Mouse (Mus musculus): ENCODE results near the gene Gstp1. TPM values are rescaled to one million over a fixed set of nuclear protein-coding genes. Genes with fewer than 3 reads are reported as not detected.
"Not testable (repeated sequence)": the region's sequence is repeated elsewhere in the genome, so short reads cannot be mapped to it uniquely, and the experiment has no call there.

Gene Gstp1
- polyA plus RNA-seq, 1 experiment from 2014 or later: 973 TPM

DNA sequence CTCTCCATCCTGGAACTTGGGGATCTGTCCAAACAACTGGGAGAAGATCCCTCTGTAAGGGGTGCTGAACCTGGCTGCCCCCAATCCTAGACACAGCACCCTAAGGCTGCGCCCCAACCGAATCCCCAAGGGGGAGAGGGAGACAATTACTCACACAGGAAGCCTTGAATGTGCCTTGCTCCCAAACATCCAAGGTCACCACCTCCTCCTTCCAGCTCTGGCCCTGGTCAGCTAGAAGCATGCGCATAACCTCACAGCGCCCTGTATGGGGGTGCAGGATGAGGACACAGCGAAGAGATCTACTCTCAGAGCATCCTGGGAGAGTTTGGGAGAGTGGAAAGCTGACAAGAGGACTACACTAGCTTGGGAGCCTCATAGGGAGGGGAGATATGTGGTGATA is 20.8 kb upstream of the Gstp1 start:
- H3K27ac ChIP-seq: 0 out of 2 replicates have a peak overlapping the region, but pooled peaks have one; percentile 66
- WGBS: 91% methylated on average over 5 of the region's 5 CpGs
- peaks cover 10% of the 10 kb centered on the region for H3K4me1 ChIP-seq (replicated peaks)
- H3K9ac ChIP-seq: no peak overlapping the region
- no peaks in the 10 kb centered on the region for H3K36me3 ChIP-seq
- no peak for ATAC-seq
- H3K9me3 ChIP-seq: no peaks in the 10 kb centered on the region
- H3K27me3 ChIP-seq (replicated peaks): no peaks in the 10 kb centered on the region
- no peak overlapping the region for H3K4me3 ChIP-seq (replicated peaks)
- no peak overlapping the region; the same call in 1 of the 2 replicates for H3K4me2 ChIP-seq (replicated peaks)

DNA sequence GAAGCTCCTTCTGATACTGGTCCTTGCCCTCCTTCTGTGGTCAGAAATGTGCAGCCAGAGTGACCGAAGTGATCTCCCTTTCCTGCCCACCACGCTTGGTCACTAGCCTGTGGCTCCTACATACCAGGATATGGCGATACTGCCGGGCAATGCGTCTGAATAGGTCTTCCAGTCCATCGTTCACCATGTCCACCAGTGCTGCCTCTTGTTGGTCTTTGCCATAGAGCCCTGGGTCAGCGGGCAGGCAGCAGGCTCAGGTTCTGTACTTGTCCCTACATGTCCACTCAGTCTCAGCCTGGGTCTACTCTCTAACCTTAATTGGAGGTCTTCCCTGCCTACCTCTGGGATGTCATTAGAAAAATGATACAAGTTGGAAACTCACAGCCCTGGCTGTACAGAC is 20.2 kb upstream of the Gstp1 start:
- Histone ChIP-seq H3K9ac (no peak overlapping the region), H3K4me2 (replicated peaks) (no peak overlapping the region), H3K9me3 (no peaks in the 10 kb centered on the region), H3K36me3 (no peaks in the 10 kb centered on the region), H3K4me3 (replicated peaks) (no peak overlapping the region), H3K27me3 (replicated peaks) (no peaks in the 10 kb centered on the region), H3K4me1 (replicated peaks) (peaks cover 10% of the 10 kb centered on the region), H3K27ac (no peak overlapping the region)
- ATAC-seq: no peak
- 96% methylated on average over 7 of the region's 7 CpGs for WGBS

DNA sequence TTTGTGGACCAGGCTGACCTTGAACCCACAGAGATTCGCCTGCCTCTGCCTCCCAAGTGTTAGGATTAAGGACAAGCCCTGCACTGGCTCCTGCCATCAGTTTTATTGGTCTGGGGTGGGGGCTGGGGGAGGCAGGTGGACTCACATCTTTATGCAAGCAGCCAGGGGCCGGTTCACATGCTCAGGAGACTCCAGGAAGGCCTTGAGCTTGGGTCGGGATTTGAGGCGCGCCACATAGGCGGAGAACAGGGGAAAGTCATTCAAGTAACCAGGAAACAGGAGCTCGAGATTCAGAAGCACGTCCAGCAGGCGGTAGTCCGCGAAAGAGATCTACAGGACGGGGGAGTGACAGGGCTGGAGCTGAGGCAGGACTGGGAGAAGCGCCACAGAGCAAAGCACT is 19.6 kb upstream of the Gstp1 start:
- 85% methylated on average over 13 of the region's 13 CpGs for WGBS
- peaks cover 10% of the 10 kb centered on the region for H3K4me1 ChIP-seq (replicated peaks)
- H3K27ac ChIP-seq: no peak overlapping the region
- no peaks in the 10 kb centered on the region for H3K9me3 ChIP-seq
- no peak for ATAC-seq
- no peak overlapping the region for H3K4me3 ChIP-seq (replicated peaks)
- H3K27me3 ChIP-seq (replicated peaks): no peaks in the 10 kb centered on the region
- H3K36me3 ChIP-seq: no peaks in the 10 kb centered on the region
- no peak overlapping the region for H3K9ac ChIP-seq
- no peak overlapping the region for H3K4me2 ChIP-seq (replicated peaks)

DNA sequence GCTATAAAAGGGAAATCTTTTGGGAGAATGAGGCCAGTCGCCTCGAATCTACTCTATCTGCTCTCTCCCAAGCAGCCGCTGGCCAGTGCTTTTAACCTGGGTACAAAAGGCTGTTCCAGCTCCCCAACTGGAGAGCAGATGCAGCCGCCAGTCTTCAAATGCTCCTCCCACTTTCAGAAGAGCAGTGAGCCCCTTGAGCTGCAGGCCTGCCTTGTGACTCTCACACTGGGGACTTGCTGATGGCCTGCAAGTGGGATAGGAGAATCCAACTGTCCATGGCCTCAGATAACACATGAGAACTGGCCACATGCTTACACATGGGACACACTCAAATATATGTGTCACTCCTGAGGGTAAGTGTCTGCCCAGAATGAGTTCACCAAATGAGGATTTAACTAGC is 18.9 kb upstream of the Gstp1 start:
- peaks cover 10% of the 10 kb centered on the region for H3K4me1 ChIP-seq (replicated peaks)
- no peak overlapping the region for H3K4me2 ChIP-seq (replicated peaks)
- no peak overlapping the region for H3K4me3 ChIP-seq (replicated peaks)
- 0 out of 2 replicates have a peak overlapping the region, but pooled peaks have one; percentile 1 for H3K27ac ChIP-seq
- H3K9me3 ChIP-seq: no peaks in the 10 kb centered on the region
- 45% methylated on average over 4 of the region's 4 CpGs for WGBS
- no peak for ATAC-seq
- no peaks in the 10 kb centered on the region for H3K27me3 ChIP-seq (replicated peaks)
- no peaks in the 10 kb centered on the region for H3K36me3 ChIP-seq
- H3K9ac ChIP-seq: no peak overlapping the region

DNA sequence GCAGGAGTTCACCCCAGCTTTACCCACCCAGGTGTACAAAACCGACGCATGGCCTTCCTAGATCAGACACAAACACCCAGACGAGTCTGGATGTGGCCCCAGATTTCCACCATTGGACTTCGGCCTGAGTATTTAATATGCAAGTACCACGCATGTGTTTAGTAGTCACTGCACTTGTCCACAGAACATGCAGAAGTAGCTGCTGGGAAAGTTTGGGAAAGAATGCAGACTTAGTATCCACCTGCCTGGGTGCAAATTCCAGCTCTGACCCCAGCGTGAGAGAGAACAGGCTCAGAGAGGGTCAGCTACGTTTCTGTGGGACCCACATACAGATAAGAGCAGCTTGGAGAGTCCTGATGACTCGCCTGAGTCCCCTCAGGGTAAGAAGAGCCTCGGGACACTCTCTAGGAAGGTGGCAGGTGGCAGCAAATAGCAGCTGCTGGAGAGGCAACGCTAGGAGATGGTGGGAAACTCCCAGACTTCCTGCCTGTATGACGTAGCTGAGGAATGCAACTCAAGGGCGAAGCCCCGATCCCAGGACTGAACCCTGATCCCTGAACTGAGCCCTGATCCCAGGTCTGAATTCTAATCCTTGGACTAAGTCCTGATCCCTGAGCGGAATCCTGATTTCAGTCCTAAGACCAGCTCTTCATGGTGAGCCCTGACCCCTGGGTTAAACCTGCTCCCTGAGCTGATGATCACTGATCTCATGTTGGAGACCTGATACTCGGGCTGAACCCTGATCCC is 18.3 kb upstream of the Gstp1 start:
- H3K4me1 ChIP-seq (replicated peaks): peaks cover 10% of the 10 kb centered on the region
- WGBS: 42% methylated on average over 15 of the region's 15 CpGs
- H3K9me3 ChIP-seq: no peaks in the 10 kb centered on the region
- peak overlapping the region; percentile 38; the same call in 1 of the 2 replicates for H3K27ac ChIP-seq
- no peak overlapping the region for H3K9ac ChIP-seq
- no peaks in the 10 kb centered on the region for H3K27me3 ChIP-seq (replicated peaks)
- ATAC-seq: peak; percentile 36; the same call in 1 of the 2 replicates
- H3K4me3 ChIP-seq (replicated peaks): no peak overlapping the region
- H3K36me3 ChIP-seq: no peaks in the 10 kb centered on the region
- H3K4me2 ChIP-seq (replicated peaks): no peak overlapping the region

DNA sequence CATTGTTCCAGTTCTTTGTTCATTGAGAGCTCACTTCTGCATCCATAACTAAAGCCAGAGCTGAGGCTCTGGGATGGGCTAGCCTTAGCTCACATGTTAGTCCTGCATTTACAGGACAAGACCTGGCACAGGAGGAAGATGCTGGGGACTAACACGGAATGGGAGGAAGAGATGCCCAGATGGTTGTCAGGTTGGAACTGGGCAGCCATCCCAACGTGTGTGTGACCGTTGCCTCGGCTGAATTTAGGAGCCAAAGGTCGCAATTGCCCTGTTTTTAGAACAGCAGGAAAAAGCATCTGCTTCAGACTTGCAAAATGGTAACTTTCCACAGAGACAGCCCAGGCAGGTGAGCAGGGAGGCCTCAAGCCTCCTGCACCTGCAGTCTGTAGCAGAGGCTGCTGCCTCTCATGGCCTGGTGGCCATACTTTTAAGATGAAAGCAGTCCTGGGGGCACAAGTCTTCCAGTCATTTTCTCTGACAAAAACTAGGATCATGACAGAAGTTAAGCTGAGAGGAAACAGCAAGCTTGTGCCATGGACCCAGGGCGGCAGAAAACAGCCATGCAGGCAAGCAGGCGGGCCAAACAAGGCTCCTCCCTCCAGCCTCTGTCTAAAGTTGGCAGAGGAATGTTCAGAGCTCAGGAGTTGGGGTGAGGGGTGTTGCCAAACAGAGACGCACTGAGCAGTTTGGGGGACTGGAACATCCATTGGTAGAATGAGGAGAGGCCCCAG is 17.6 kb upstream of the Gstp1 start:
- Histone ChIP-seq H3K27ac (0 out of 2 replicates have a peak overlapping the region, but pooled peaks have one; percentile 38), H3K27me3 (replicated peaks) (no peaks in the 10 kb centered on the region), H3K36me3 (no peaks in the 10 kb centered on the region), H3K9ac (no peak overlapping the region), H3K4me2 (replicated peaks) (no peak overlapping the region), H3K4me1 (replicated peaks) (peaks cover 10% of the 10 kb centered on the region), H3K4me3 (replicated peaks) (no peak overlapping the region), H3K9me3 (no peaks in the 10 kb centered on the region)
- no peak for ATAC-seq
- WGBS: 63% methylated on average over 8 of the region's 8 CpGs

DNA sequence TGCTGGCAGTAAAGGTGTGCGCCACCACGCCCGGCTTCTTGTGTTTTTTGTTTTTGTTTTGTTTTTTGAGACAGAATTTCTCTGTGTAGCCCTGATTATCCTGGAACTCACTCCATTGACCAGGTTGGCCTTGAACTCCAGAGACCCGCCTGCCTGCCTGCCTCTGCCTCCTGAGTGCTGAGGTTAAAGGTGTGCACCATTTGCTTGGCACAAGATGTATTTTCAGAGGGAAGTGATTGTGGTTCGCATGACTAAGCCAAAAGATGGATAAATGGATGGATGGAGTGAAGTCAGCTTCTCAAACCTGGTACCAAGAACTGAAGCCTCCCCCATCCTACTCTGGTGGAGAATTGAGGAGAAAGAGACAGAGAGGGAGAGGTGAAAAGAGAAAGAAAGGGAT is 16.8 kb upstream of the Gstp1 start:
- no peaks in the 10 kb centered on the region for H3K9me3 ChIP-seq
- H3K4me2 ChIP-seq (replicated peaks): no peak overlapping the region
- no peak for ATAC-seq
- no peak overlapping the region for H3K4me3 ChIP-seq (replicated peaks)
- H3K27ac ChIP-seq: no peak overlapping the region
- H3K36me3 ChIP-seq: no peaks in the 10 kb centered on the region
- H3K27me3 ChIP-seq (replicated peaks): no peaks in the 10 kb centered on the region
- no peak overlapping the region for H3K9ac ChIP-seq
- 84% methylated on average over 5 of the region's 5 CpGs for WGBS
- peaks cover 10% of the 10 kb centered on the region for H3K4me1 ChIP-seq (replicated peaks)

DNA sequence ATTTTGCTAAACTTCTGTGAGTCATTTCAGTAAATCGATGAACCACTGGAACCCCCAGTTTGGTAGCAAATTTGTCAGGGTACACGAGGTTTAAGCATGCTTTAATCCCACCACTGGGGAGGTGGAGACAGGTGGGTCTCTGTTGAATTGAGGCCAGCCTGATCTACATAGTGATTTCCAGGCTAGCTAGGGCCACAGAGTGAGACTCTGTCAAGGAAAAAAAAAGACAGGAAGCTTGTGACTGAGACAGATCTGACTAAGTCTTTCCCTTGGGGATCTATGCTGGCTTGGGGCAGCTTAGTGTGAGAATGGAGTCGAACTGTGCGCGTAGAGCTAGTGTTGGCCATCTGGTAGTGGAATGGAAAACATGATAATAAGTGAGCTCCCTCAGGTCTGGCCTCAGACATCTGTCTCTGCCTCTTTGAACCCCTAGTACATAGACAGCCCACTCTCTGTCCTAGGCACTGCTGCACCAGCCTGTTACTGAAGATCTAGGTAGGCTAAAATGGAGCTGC is 14.8 kb upstream of the Gstp1 start:
- no peaks in the 10 kb centered on the region for H3K9me3 ChIP-seq
- H3K4me3 ChIP-seq (replicated peaks): no peak overlapping the region
- WGBS: 82% methylated on average over 5 of the region's 5 CpGs
- no peaks in the 10 kb centered on the region for H3K27me3 ChIP-seq (replicated peaks)
- no peak overlapping the region for H3K9ac ChIP-seq
- ATAC-seq: no peak
- H3K4me2 ChIP-seq (replicated peaks): no peak overlapping the region
- no peak overlapping the region for H3K27ac ChIP-seq
- peaks cover 10% of the 10 kb centered on the region for H3K4me1 ChIP-seq (replicated peaks)
- H3K36me3 ChIP-seq: no peaks in the 10 kb centered on the region

DNA sequence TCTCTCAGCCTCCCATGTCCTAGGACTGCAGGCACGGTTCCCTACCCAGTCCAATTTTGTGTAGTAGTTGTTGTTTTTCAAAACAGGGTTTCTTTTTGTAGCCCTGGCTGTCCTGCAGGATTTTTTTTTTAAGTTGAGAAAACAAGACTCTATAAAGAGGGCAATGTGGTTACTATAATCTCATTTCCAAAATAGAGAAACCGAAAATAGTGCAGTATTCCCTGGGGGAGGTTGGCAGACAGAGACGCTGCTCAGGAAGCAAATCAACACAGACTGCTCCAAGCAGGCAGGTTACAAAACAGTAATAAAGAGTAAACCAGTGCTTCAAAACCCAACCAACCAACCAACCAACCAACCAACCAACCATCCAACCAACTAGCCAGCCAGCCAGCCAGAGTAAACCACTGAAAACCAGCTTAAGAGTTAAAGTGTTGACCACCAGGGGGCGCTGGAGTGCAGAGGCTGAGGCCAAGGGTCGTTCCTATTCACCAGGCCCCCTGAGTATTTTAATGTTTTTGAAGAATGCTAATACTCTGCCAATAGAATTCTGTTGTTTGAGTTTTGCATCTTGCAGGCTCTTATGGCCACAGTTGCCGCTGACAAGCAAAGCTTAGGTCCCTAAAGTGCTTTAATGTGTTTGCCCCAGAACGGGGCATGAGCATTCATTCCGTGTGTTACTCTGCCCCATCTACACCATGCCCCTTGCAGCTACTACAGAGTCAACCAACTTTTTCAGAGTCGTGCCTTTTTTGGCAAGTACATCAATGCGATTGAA is 14.1 kb upstream of the Gstp1 start:
- WGBS: 51% methylated on average over 10 of the region's 10 CpGs
- no peak overlapping the region for H3K27ac ChIP-seq

DNA sequence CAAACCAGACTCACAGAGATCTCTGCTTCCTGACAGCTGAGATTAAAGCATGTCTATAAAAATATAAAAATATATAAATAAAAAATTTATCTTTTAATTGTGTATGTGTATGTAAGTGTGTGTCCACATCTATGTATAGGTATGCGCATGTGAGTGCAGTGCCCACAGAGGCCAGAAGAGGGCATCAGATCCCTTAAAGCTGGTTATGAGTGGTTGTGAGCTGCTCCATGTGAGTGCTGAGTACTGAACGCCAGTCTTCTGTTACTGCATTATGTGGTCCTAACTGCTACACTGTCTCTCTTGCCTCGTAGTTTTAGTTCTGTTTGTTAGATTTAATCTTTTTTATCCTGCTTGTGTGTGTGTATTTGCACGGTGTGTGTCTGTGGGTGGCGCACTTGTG is 13.2 kb upstream of the Gstp1 start:
- Histone ChIP-seq H3K27me3 (replicated peaks) (no peaks in the 10 kb centered on the region), H3K9ac (no peak overlapping the region), H3K27ac (no peak overlapping the region), H3K36me3 (no peaks in the 10 kb centered on the region), H3K4me2 (replicated peaks) (no peak overlapping the region), H3K9me3 (no peaks in the 10 kb centered on the region), H3K4me1 (replicated peaks) (peaks cover 9% of the 10 kb centered on the region), H3K4me3 (replicated peaks) (no peak overlapping the region)
- 93% methylated on average over 5 of the region's 5 CpGs for WGBS
- ATAC-seq: no peak

More for the DNA sequence above, 14.1 kb upstream of the Gstp1 start:
- no peaks in the 10 kb centered on the region for H3K27me3 ChIP-seq (replicated peaks)
- no peaks in the 10 kb centered on the region for H3K9me3 ChIP-seq
- peaks cover 10% of the 10 kb centered on the region for H3K4me1 ChIP-seq (replicated peaks)
- H3K4me3 ChIP-seq (replicated peaks): no peak overlapping the region
- H3K9ac ChIP-seq: no peak overlapping the region
- no peak overlapping the region for H3K4me2 ChIP-seq (replicated peaks)
- H3K36me3 ChIP-seq: no peaks in the 10 kb centered on the region
- no peak for ATAC-seq

DNA sequence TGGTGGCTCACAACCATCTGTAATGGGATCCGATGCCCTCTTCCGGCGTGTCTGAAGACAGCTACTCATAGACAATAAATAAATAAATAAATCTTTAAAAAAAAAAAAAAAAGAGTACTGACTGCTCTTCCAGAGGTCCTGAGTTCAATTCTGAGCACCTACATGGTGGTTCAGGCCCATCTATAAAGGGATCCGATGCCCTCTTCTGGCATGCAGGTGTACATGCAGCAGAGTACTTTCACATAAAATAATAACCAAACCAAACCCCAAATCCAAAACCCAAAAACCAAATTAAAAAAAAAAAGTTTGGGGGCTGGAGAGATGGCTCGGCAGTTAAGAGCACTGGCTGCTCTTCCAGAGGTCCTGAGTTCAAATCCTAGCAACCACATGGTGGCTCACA is 11.3 kb upstream of the Gstp1 start:
- not testable (repeated sequence) for H3K36me3 ChIP-seq; H3K27ac ChIP-seq; ATAC-seq; H3K9ac ChIP-seq; H3K4me2 ChIP-seq (replicated peaks); H3K4me1 ChIP-seq (replicated peaks); H3K9me3 ChIP-seq; H3K27me3 ChIP-seq (replicated peaks); H3K4me3 ChIP-seq (replicated peaks)
- WGBS: 83% methylated on average over 5 of the region's 5 CpGs

DNA sequence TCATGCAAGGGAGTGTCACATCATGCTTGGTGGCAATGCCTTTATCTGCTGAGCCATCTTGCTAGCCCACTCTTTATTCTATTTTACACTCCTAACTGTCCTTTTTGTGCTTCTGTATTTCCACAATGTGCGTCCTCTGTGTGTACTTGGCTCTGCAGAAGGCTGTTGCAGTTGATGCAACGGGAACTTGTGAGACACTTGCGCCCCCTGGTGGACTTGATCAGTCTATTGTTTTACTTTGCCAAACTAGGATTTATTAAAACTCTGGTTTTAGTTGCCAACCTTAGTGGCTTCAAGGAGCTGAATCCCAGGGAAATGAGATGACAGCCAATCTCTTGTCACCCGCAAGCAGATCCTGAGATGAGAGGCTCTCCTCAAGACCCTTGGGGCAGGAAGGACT is 10.1 kb upstream of the Gstp1 start:
- no peak overlapping the region for H3K9ac ChIP-seq
- no peak for ATAC-seq
- WGBS: 21% methylated on average over 4 of the region's 4 CpGs
- no peaks in the 10 kb centered on the region for H3K36me3 ChIP-seq
- H3K4me2 ChIP-seq (replicated peaks): no peak overlapping the region
- no peak overlapping the region for H3K4me3 ChIP-seq (replicated peaks)
- H3K27ac ChIP-seq: no peak overlapping the region
- H3K9me3 ChIP-seq: no peaks in the 10 kb centered on the region
- peaks cover 8% of the 10 kb centered on the region for H3K4me1 ChIP-seq (replicated peaks)
- H3K27me3 ChIP-seq (replicated peaks): no peaks in the 10 kb centered on the region
